Comparison of ENCODE assay signal across 14 mouse cellular contexts in the genomic region with DNA sequence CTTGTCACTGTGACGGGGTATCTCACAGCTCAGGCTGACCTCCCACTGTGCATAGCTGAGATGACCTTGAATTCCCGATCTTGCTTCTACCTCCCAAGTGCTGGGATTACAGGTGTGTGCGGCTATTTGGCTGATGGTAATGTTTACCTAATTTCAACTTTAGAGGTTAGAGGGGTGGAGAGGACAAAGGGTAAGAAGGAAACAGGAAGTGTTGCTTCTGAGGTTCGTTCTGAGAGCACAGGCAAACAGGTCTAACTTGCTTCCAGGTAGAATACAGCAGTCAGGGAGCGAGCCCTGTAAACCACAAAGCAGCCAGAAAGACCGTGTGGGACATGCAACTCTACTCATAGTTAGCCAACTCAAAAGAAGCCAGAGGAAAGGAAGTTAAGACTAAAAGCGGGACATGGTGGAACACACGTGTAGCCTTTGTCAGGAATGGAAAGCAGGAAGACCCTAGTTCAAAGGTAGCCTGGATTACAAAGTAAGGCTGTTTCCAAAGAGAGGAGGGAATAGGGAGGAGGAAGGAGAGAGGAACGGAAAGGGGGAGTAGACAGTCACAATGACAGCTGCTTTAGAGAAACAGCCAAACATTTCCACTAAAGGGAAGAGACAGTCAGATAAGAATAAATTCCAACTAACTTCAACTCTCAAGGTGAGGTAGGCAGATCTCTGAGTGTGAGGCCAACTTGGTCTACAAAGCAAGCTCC. TPM values are rescaled to one million over a fixed set of nuclear protein-coding genes. Genes with fewer than 3 reads are reported as not detected.
DNase-seq lines count a peak whose midpoint lies in the region; ATAC-seq and TF ChIP-seq lines count a peak whose summit lies in the region.
"Had no signal": no experiment of that assay in that cellular context is flagged by ENCODE, and none has a peak within 500 bp of the region (broad histone marks: within the 10 kb centered on the region; RNA-seq: fewer than 3 reads in every experiment).

No protein-coding gene starts in this region.

- no peak for DNase-seq in lung, adult 2 months
- peak; percentile 35 to 73 for DNase-seq in kidney, adult 8-10 months
- no peak for DNase-seq in liver, embryonic 13.5 days
- peak; percentile 67 for DNase-seq in stomach, postnatal 0 days (ENCODE audit: low spot score)
- no peak for DNase-seq in layer of hippocampus, adult 11-12 months (ENCODE audit: low spot score)
- no peak for DNase-seq in adrenal gland, adult (ENCODE audit: inconsistent age in 2 of 2, low spot score in 1 of 2)
- DNase-seq in adrenal gland, postnatal 10 days, result no peak
- DNase-seq: cerebellum, adult 8-10 months had no signal

- H3K27ac ChIP-seq in lung, embryonic 15.5 days, result peak overlapping the region; percentile 56
- H3K27ac ChIP-seq in liver, embryonic 13.5 days, result peak overlapping the region; percentile 6; the same call in 1 of the 2 replicates
- H3K27ac ChIP-seq in stomach, postnatal 0 days (replicated peaks), result peak overlapping the region; percentile 93
- H3K27ac ChIP-seq: embryonic facial prominence, embryonic 13.5 days; hindbrain, embryonic 10.5 days; macrophage had no signal

- H3K9ac ChIP-seq in lung, embryonic 15.5 days, result no peak overlapping the region
- H3K9ac ChIP-seq in liver, embryonic 13.5 days, result no peak overlapping the region
- no peak overlapping the region for H3K9ac ChIP-seq in stomach, postnatal 0 days (ENCODE audit: low read length)
- H3K9ac ChIP-seq: embryonic facial prominence, embryonic 13.5 days had no signal

- no peaks in the 10 kb centered on the region for H3K27me3 ChIP-seq in lung, embryonic 15.5 days
- H3K27me3 ChIP-seq in liver, embryonic 13.5 days, result peaks cover 6% of the 10 kb centered on the region; the same call in 1 of the 2 replicates
- no peaks in the 10 kb centered on the region for H3K27me3 ChIP-seq in stomach, postnatal 0 days (ENCODE audit: control insufficient read depth, insufficient read depth, low read length)
- H3K27me3 ChIP-seq: embryonic facial prominence, embryonic 13.5 days had no signal

- TF ChIP-seq POLR2A in lung, adult 2 months (IDR thresholded peaks at IDR 0.05; ENCODE audit: borderline replicate concordance, extremely low read depth, low read depth, low read length), result no peak

- 37% methylated on average over 9 of the region's 9 CpGs for WGBS in lung, embryonic 15.5 days
- 48% methylated on average over 9 of the region's 9 CpGs for WGBS in lung, adult 2 months
- 51% methylated on average over 9 of the region's 9 CpGs for WGBS in liver, embryonic 13.5 days (ENCODE audit: insufficient replicate concordance)
- WGBS in stomach, postnatal 0 days, result 37% methylated on average over 9 of the region's 9 CpGs

- peaks cover 15% of the 10 kb centered on the region for H3K36me3 ChIP-seq in lung, embryonic 15.5 days
- H3K36me3 ChIP-seq in liver, embryonic 13.5 days, result peaks cover 9% of the 10 kb centered on the region
- H3K36me3 ChIP-seq in stomach, postnatal 0 days (ENCODE audit: control insufficient read depth, insufficient read depth, low read length), result 0 out of 2 replicates have a peak, but pooled peaks cover 2% of the 10 kb centered on the region

- H3K9me3 ChIP-seq in lung, embryonic 15.5 days, result no peaks in the 10 kb centered on the region
- H3K9me3 ChIP-seq in liver, embryonic 13.5 days (replicated peaks), result no peaks in the 10 kb centered on the region
- H3K9me3 ChIP-seq in stomach, postnatal 0 days (ENCODE audit: control insufficient read depth, low read length), result no peaks in the 10 kb centered on the region
- H3K9me3 ChIP-seq: embryonic facial prominence, embryonic 13.5 days; hindbrain, embryonic 10.5 days had no signal

- no peak for TF ChIP-seq EP300 in stomach, postnatal 0 days (optimal IDR thresholded peaks at IDR 0.05)

- no peak overlapping the region for H3K4me3 ChIP-seq in lung, embryonic 15.5 days
- H3K4me3 ChIP-seq in lung, adult 2 months (replicated peaks; ENCODE audit: extremely low read depth, low read depth, low read length), result no peak overlapping the region
- no peak overlapping the region for H3K4me3 ChIP-seq in liver, embryonic 13.5 days (replicated peaks)
- H3K4me3 ChIP-seq in stomach, postnatal 0 days (ENCODE audit: low read depth, low read length), result no peak overlapping the region
- H3K4me3 ChIP-seq: embryonic facial prominence, embryonic 13.5 days; hindbrain, embryonic 10.5 days had no signal

- H3K4me1 ChIP-seq in lung, embryonic 15.5 days, result peaks cover 37% of the 10 kb centered on the region
- H3K4me1 ChIP-seq in lung, adult 2 months (ENCODE audit: control insufficient read depth, insufficient read depth, low read length), result peaks cover 11% of the 10 kb centered on the region
- peaks cover 9% of the 10 kb centered on the region for H3K4me1 ChIP-seq in liver, embryonic 13.5 days (replicated peaks)
- no peaks in the 10 kb centered on the region; the same call in 1 of the 2 replicates for H3K4me1 ChIP-seq in stomach, postnatal 0 days (replicated peaks; ENCODE audit: control insufficient read depth, insufficient read depth)

- H3K4me2 ChIP-seq in lung, embryonic 15.5 days, result no peak overlapping the region
- no peak overlapping the region for H3K4me2 ChIP-seq in liver, embryonic 13.5 days
- H3K4me2 ChIP-seq in stomach, postnatal 0 days (replicated peaks; ENCODE audit: low read depth), result no peak overlapping the region; the same call in 1 of the 2 replicates
- H3K4me2 ChIP-seq: embryonic facial prominence, embryonic 13.5 days had no signal

- TF ChIP-seq CTCF in lung, adult 2 months (IDR thresholded peaks at IDR 0.05; ENCODE audit: insufficient read depth, low read length), result no peak
- TF ChIP-seq CTCF in stomach, postnatal 0 days (IDR thresholded peaks at IDR 0.05; ENCODE audit: low read depth), result no peak

- no peak for ATAC-seq in lung, embryonic 15.5 days (ENCODE audit: borderline replicate concordance, extremely low read depth, low FRiP score, low TSS enrichment)
- ATAC-seq in liver, embryonic 13.5 days (ENCODE audit: low read depth), result peak; percentile 34; the same call in 1 of the 2 replicates
- peak; percentile 93 for ATAC-seq in stomach, postnatal 0 days (ENCODE audit: low FRiP score, low TSS enrichment)

RNA-seq across cellular contexts. Expression of gene Bcl2l14, which starts 47.2 kb away (rescaled TPM):
- 3.8 and 4.5 TPM in 2 replicates for polyA plus RNA-seq in lung, embryonic 15.5 days (2015; fragmentation: Nextera tagmentation; extraction: Ambion mirVana)
- 0.81 and 1.2 TPM in 2 replicates for polyA plus RNA-seq in lung, adult 2 months (2012; rRNA removed)
- polyA plus RNA-seq in liver, embryonic 13.5 days (2015; fragmentation: Nextera tagmentation; extraction: Ambion mirVana), result 0.15 and 0.27 TPM in 2 replicates
- polyA plus RNA-seq in stomach, postnatal 0 days (2015; fragmentation: Nextera tagmentation; extraction: Ambion mirVana), result 27.4 and 29.6 TPM in 2 replicates
- not detected for total RNA-seq in adrenal gland, postnatal 10 days (2021)
- total RNA-seq: layer of hippocampus, postnatal 25 days; midbrain, postnatal 0 days had no signal
- polyA plus RNA-seq: midbrain, postnatal 0 days had no signal

Comparison
In these comparisons a context has a peak if more than half of its experiments do, and no peak if none do; other contexts are left out.
1. H3K27ac ChIP-seq: peak in every context shown above with its lines; median percentile 93 in stomach, postnatal 0 days; 56 in lung, embryonic 15.5 days; 6 in liver, embryonic 13.5 days.
2. DNase-seq: peak in kidney, adult 8-10 months (2 of 2) and stomach, postnatal 0 days (single experiment); none in lung, adult 2 months (single experiment), liver, embryonic 13.5 days (single experiment), layer of hippocampus, adult 11-12 months (single experiment), adrenal gland, adult (0 of 2) and adrenal gland, postnatal 10 days (single experiment).